Mouse (Mus musculus) lung, adult 2 months (tissue): ENCODE data around the gene Fbxo17.

Experiments used
- CTCF ChIP-seq: fragments of 200-500 bp; IDR thresholded peaks from 2 replicates; pipeline ENCODE4 v1.5.1; 2011; ENCODE audit warnings: mild to moderate bottlenecking, low read length, control low read depth; ENCODE audit not compliant: insufficient read depth
- POLR2A ChIP-seq: fragments of 200-500 bp; IDR thresholded peaks from 2 replicates; pipeline ENCODE4 v1.6.1; 2011; ENCODE audit warnings: low read depth, mild to moderate bottlenecking, control low read depth, low read length, borderline replicate concordance; ENCODE audit errors: extremely low read depth

- TF ChIP-seq POLR2A (no peak), CTCF (0 out of 2 replicates have a peak, but pooled peaks have one; percentile 5)
These were observed 5.5 kb downstream of the Fbxo17 start for GRCm38 (mm10) chr7:28722079-28722478.
